Mouse (Mus musculus) mouse embryonic stem cell (cell line): ENCODE results near the gene Tlcd2.

ENCODE experiments used
- in situ Hi-C, 2 experiments: fragments of 300-500 bp; cut with MboI; formaldehyde crosslinking; loops; 1 replicate in 1 of 2; 3 replicates in 1 of 2; pipeline ENCODE4 v1.14.3; 2019 to 2020; ENCODE audit warnings: low sequenced_read_pairs in 2 of 2, low pct_unique_long_range_greater_than_20kb in 1 of 2, mixed read lengths in 1 of 2; ENCODE audit not compliant: unreplicated experiment in 1 of 2

Tlcd2 gene

GRCm38 (mm10) chr11:75460844-75461742 is at the start of gene Tlcd2:
Tlcd2 (plus strand) TSS chr11:75461715.
- in situ Hi-C loops: no loop called here

GRCm38 (mm10) chr11:75415096-75415495 is 46.4 kb upstream of the Tlcd2 start:
- in situ Hi-C loops: loop anchor here in 1 of 2 experiments (25.0 kb wide), 1 partner anchor 228 kb away; the partner anchor contains the start of genes Dph1, Ovca2 and Rtn4rl1

DNA sequence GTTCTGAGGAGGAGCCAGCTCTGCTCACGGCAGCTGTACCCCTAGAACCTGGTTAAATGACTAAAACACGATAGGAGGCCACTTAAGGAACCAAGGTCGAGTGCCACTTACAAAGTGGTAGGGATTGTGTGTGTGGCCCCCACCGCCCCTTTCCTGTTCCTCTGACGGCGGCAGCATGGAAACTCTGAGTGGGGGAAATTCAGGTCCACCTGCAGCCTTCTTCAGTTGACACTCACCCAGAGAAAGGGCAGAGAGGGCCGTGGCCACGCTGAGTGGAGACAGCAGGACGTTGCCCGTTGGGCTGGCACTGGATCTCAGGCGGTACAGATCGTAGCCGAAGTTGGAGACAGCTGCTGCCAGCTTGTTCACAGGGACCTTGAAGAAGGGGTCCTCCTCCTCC is 45.5 kb upstream of the Tlcd2 start:
- in situ Hi-C loops: loop anchor here in 1 of 2 experiments (25.0 kb wide), 1 partner anchor 229 kb away; the partner anchor contains the start of genes Dph1, Ovca2 and Rtn4rl1

- in situ Hi-C loops: loop anchor here in 1 of 2 experiments (25.0 kb wide), 1 partner anchor 233 kb away; the partner anchor contains the start of genes Dph1, Ovca2 and Rtn4rl1
Measured at GRCm38 (mm10) chr11:75420037-75420436, 41.5 kb upstream of the Tlcd2 start.

GRCm38 (mm10) chr11:75420810-75421374 is 40.6 kb upstream of the Tlcd2 start:
- in situ Hi-C loops: loop anchor here in 1 of 2 experiments (25.0 kb wide), 1 partner anchor 234 kb away; the partner anchor contains the start of genes Dph1, Ovca2 and Rtn4rl1

DNA sequence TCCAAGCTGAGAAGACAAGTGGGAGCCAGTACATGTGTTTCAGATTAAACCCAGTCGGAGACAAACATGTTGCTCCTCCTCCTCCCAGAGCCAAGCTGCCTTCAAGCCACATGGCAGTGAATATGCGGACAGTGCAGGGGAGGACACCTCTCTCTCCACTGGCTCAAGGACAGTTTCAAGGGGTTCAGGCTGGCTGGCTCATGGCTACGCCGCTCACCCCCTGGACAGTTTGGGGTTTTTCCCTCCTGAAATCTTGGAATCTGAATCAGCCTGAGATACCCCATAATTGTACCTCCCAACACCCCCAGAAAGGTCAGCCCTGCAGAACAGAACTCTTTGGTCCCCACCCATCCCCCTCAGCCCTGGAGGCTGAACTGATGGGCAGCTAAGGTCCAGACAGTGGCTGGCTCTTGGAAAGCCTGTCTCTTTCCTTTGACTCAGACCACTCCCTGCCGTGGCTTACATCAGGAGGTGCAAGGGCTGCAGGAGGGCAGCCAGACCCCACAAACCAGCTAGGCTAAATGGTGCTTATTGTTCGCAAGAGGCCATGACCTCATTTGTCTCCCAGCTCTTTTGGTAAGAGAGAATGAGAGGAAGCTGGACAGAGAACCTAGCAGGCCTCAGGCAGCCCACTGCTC is 40.0 kb upstream of the Tlcd2 start:
- in situ Hi-C loops: loop anchor here in 1 of 2 experiments (25.0 kb wide), 1 partner anchor 234 kb away; the partner anchor contains the start of genes Dph1, Ovca2 and Rtn4rl1

DNA sequence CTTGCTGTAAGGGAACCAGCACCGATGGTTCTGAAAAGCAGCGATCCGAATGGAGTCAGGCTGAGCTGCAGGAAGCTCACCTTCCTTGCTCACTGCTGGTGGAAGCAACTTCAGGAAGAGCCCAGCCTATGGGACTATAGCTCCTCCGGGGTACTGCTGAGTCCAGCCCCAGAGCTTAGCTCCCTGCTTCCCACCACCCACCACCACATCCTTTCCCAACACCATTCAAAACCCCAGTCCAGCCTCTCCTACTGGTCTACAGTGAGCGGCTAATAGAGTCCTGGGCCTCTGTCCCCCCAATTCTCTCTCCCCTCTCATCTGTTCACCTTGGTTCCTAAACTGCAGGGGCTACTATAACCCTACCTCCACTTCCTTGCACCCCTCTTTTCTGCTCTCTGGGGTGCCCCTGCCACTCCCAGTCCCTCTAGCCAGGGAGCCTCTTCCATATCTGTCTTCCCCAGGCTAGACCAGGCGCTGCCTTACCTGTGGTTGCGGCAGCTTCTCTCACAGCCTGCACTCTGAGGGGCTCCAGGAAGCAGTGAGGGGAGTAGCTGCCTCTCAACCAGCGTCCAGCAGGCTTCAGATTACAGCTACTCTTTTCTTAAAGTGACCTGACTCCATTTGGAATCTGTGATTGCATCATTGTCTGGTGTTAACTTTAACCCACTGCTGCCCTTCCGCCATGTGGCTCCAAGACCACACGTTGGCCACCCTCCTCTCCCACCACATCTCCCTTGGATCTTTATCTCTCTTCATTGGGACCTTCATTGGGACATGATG is 39.3 kb upstream of the Tlcd2 start, which contains the start of gene Serpinf1:
Serpinf1 (minus strand) TSS at position 689 of the 780 bp plus-strand sequence.
- in situ Hi-C loops: loop anchor here in 1 of 2 experiments (25.0 kb wide), 1 partner anchor 235 kb away; the partner anchor contains the start of genes Dph1, Ovca2 and Rtn4rl1

GRCm38 (mm10) chr11:75423091-75423490 is 38.4 kb upstream of the Tlcd2 start:
- in situ Hi-C loops: loop anchor here in 1 of 2 experiments (25.0 kb wide), 1 partner anchor 236 kb away; the partner anchor contains the start of genes Dph1, Ovca2 and Rtn4rl1

- in situ Hi-C loops: loop anchor here in 1 of 2 experiments (25.0 kb wide), 1 partner anchor 237 kb away; the partner anchor contains the start of genes Dph1, Ovca2 and Rtn4rl1
Measured at GRCm38 (mm10) chr11:75424033-75424432, 37.5 kb upstream of the Tlcd2 start.

DNA sequence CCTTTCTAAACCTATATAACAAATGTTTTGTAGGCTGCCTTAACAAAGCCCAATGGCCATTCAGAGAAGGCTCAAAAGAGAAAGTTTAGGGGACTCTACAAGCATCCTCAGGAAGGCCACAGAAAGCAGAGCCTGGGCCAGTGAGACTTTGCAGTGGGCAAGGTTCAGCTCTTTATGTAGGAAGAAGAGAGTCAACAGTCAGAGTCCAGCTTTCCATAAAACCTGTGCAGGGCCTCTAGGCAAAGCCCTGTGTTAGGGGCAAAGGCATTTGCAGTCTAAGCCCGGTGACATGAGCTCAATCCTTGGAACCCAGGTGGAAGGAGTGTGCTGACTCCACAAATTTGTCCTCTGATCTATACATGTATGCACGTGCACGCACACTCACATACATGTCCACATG is 37.1 kb upstream of the Tlcd2 start:
- in situ Hi-C loops: loop anchor here in 1 of 2 experiments (25.0 kb wide), 1 partner anchor 237 kb away; the partner anchor contains the start of genes Dph1, Ovca2 and Rtn4rl1

- in situ Hi-C loops: no loop called here
Measured at GRCm38 (mm10) chr11:75429019-75429705, 32.4 kb upstream of the Tlcd2 start.

GRCm38 (mm10) chr11:75431307-75431706 is 30.2 kb upstream of the Tlcd2 start:
- in situ Hi-C loops: no loop called here

GRCm38 (mm10) chr11:75434138-75434537 is 27.4 kb upstream of the Tlcd2 start:
- in situ Hi-C loops: no loop called here

DNA sequence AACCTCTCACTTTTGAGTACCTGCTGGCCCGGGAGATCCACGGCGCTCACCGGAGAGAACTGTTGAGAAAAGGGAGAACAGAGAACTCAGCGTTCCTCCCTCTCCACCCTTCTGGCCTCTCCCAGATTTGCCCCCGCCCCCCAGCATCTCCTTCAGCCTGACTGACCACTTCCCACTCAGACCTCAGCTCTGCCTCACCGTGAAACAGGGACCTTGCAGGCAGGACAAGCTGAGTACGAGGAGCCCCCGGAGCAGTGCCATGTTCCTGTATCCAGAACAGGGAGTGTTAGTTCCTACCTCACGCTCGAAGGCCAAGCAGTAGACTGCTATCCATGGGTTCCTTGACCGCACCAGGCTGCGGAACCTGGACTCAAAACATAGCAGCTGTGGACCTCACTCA is 23.3 kb upstream of the Tlcd2 start:
- in situ Hi-C loops: no loop called here

GRCm38 (mm10) chr11:75438804-75439203 is 22.7 kb upstream of the Tlcd2 start:
- in situ Hi-C loops: no loop called here

- in situ Hi-C loops: no loop called here
Measured at GRCm38 (mm10) chr11:75439363-75439762, 22.2 kb upstream of the Tlcd2 start, which contains the start of gene Serpinf2. Serpinf2 (minus strand) TSS chr11:75439591.

DNA sequence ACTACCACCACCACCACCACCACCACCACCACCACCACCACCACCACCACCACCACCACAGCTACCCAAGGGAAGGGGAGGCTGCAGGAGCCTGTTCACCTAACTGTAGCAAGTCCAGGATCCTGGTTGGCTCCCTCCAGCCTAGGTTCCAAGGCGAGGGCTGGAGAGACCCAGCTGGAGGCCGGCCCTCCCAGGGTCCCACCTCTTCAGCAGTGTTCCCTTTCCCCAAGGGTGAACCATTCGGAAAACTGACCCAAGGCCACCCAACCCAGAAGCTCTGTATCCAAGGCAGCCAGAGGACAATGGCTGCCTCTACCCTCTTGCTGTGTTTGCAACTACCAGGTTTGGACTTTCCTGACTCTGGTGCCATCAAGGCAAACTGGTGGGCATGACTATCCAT is 21.6 kb upstream of the Tlcd2 start:
- in situ Hi-C loops: no loop called here
